Mouse (Mus musculus): Measurements from ENCODE around the gene Col6a3.

Col6a3 gene

DNA sequence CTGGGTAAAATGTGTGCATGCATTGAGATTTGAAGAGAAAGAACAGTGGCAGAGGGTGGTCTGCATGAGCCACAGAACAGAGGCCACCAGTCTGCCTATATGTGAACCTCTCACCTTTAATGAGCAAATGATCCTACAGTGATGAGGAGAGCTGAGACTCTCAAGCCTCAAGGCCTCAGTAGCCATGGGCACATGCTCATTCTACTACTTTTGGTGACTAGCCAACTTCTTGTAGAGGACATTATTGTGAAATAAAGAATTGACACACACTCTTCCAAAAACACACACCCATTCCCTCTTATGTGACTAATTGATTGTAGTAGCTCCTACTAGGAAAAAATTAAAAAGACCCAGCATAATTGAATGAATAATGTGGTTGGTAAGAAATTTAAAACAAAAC, 120.0 kb downstream of the Col6a3 start:
- DNase-seq (ENCODE audit: extremely low read depth, low read depth, low spot score), result no peak

DNA sequence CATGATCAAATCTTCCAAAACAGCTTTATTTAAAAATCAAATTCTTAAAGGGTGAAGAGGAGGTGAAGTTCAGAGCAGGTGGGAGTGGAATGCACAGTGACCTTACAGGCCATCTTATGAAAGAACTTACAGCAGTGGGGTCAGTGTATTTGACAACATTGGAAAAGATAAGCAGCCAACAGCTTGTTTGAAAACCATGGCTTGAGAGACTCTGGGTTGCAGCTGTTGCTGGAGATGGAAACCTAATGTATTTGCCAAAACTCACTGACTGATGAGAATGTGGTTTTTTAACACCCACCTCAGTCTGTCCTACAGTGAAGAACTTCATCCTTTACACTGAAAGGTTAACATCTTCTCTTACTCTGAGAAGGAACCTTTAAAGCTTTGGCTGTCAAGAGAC, 120.4 kb downstream of the Col6a3 start:
- DNase-seq (ENCODE audit: extremely low read depth, low read depth, low spot score), result no peak

DNA sequence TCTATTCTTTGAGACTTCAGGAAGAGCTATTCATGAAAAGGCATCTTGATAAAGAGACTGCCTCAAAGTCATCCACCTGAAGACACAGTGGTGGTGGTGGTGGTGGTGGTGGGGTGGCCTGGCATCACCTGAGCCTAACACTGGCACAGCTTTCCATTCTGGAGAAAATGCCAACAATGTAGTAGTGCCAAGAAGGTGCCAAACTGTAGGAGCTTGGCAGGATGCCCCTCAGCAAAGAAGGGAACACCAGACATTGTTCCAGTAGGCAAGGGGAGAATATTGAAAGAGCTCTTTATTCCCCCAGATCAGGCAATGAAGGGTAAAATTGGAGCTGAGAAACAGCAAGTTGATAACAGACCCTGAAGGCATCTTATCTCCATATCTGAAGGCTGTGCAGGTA, 121.8 kb downstream of the Col6a3 start:
- no peak for DNase-seq (ENCODE audit: extremely low read depth, low read depth, low spot score)

DNA sequence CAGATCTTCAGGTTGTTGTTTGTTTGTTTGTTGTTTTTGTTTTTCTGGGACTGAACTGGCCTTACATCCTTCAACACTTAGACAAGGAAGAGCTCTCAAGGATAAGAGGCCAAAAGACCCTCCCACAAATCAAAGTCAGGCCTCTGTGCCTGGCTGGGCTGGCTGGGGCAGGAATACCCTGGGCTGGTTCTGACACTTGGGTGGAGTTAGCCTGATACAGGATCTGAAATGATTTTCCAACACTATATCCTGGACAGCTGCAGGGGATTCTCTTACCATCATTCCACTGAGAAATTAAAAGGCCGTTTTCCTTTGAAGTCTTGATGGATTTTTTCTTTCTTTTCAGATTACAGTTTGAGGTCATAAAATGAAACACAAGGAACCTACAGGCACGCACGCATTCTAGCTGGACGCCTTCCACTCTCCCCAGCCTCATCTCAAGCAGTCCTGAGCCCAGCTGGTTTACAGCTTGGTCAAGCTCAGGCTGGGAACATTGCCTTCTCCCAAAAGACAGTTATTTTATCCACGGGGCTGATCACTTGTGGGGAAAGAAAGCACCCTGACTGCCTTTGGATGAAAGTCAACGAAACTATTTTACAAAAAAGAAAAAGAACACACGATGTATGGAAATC, 123.0 kb downstream of the Col6a3 start:
- DNase-seq (ENCODE audit: extremely low read depth, low read depth, low spot score), result no peak

DNA sequence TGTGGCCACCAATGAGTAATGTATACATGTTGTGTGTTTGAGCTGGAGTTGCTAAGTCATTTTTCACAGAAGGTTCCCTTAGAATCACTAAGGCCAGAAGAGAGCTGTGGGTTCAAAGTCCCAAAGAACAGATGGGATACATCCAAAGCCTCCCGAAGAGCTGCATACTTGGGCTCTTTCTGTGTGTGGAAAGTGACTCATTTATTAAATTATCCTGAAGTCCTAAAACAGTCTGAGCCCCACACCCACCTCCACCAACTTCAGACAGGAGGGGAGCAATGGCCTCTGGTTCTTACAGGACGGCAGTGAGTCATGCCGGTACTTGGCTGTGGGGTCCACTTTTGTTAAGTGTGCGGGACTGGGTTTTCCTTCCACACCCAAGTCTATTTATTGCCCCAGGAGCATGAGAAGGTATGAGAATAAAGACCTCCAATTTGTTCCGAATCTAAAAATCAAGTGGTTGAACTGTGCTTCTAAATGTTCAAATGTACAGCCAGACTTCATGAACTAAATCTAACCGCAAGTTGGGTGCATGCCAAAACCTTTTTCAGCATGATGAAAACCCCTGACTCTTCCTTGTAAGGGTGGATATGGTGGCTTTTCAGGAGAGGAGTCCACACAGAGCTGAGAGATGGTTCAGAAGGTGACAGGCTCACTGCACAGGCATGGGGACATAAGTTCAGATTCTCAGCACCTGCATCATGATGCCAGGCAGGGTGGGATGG, 124.8 kb downstream of the Col6a3 start:
- no peak for DNase-seq (ENCODE audit: extremely low read depth, low read depth, low spot score)

DNA sequence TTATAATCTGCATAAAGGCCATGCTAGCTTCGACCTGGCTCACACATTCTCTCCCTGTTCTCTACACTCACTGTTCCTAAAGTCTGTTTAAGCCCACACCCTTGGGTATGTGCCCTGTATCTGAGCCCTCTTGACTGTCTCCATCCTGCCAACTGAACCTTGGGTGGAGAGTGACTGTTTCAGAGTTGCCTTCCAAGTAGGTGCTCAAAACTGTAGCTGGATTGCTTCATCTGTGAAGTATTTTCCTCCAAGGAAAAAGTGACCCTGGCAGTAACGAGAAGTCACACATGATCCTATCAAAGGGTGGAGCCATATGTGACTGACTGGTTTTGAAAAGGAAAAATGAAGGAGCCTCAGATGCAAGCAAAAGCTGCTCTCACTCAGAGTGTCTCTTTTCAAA, 127.5 kb downstream of the Col6a3 start:
- no peak for DNase-seq (ENCODE audit: extremely low read depth, low read depth, low spot score)
